Mouse (Mus musculus) adrenal gland, adult (tissue): Measurements from ENCODE around the gene Hoxb2.
A peak's percentile ranks its signal among the peaks of the same experiment; 100 is the strongest.

Experiments used
- DNase-seq, 2 experiments: peaks; one replicate each; pipeline ENCODE4 v3.0.0; 2022 to 2023; ENCODE audit warnings: low spot score in 1 of 2; ENCODE audit not compliant: inconsistent age in 2 of 2

The Hoxb2 gene

GRCm38 (mm10) chr11:96333241-96334001 is 16.9 kb upstream of the Hoxb2 start:
- peak in 1 of 2 experiments; percentile 75 for DNase-seq

GRCm38 (mm10) chr11:96334002-96334364 is 16.3 kb upstream of the Hoxb2 start:
- DNase-seq, result peak in 1 of 2 experiments; percentile 64

- DNase-seq, result peak in 1 of 2 experiments; percentile 35
Observed at GRCm38 (mm10) chr11:96334998-96335397, 15.3 kb upstream of the Hoxb2 start.

GRCm38 (mm10) chr11:96336597-96336996 is 13.7 kb upstream of the Hoxb2 start:
- DNase-seq, result peak in 1 of 2 experiments; percentile 67

GRCm38 (mm10) chr11:96337026-96337425 is 13.3 kb upstream of the Hoxb2 start:
- DNase-seq, result peak; percentile 56 to 86

- peak; percentile 34 to 78 for DNase-seq
Observed at GRCm38 (mm10) chr11:96338957-96339855, 11.1 kb upstream of the Hoxb2 start.

GRCm38 (mm10) chr11:96340698-96341365 is 9.5 kb upstream of the Hoxb2 start:
- peak; percentile 57 to 90 for DNase-seq

- DNase-seq, result peak; percentile 74 to 93
Observed at GRCm38 (mm10) chr11:96341701-96342575, 8.4 kb upstream of the Hoxb2 start.

GRCm38 (mm10) chr11:96342576-96342930 is 7.8 kb upstream of the Hoxb2 start:
- DNase-seq, result peak; percentile 40 to 88

- peak; percentile 36 to 86 for DNase-seq
Observed at GRCm38 (mm10) chr11:96343206-96343745, 7.0 kb upstream of the Hoxb2 start.

GRCm38 (mm10) chr11:96344061-96344877 is 6.1 kb upstream of the Hoxb2 start:
- DNase-seq, result peak; percentile 68 to 86

GRCm38 (mm10) chr11:96344878-96345159 is 5.5 kb upstream of the Hoxb2 start:
- DNase-seq, result peak in 1 of 2 experiments; percentile 59

- DNase-seq, result peak in 1 of 2 experiments; percentile 87
Observed at GRCm38 (mm10) chr11:96345220-96345892, 5.0 kb upstream of the Hoxb2 start.

GRCm38 (mm10) chr11:96345893-96346806 is 4.2 kb upstream of the Hoxb2 start:
- DNase-seq, result peak; percentile 60 to 85

GRCm38 (mm10) chr11:96346916-96347520 is 3.3 kb upstream of the Hoxb2 start:
- DNase-seq, result peak in 1 of 2 experiments; percentile 69

- peak; percentile 41 to 83 for DNase-seq
Observed at GRCm38 (mm10) chr11:96347717-96348116, 2.6 kb upstream of the Hoxb2 start.

GRCm38 (mm10) chr11:96348141-96348928 is 2.0 kb upstream of the Hoxb2 start:
- peak; percentile 64 to 85 for DNase-seq
